Mouse (Mus musculus) cerebellum, postnatal 36 days (tissue): ENCODE measurements around the gene Serpinb6b.
"Not testable (repeated sequence)": the region's sequence is repeated elsewhere in the genome, so short reads cannot be mapped to it uniquely, and the experiment has no call there.

Experiments
- DNase-seq, 2 experiments: peaks; one replicate each; pipeline ENCODE4 v3.0.0; 2021 to 2022; ENCODE audit warnings: mixed read lengths in 2 of 2

Gene Serpinb6b

GRCm38 (mm10) chr13:32964989-32965811, at the start of gene Serpinb6b:
Gene Serpinb6b, plus strand, starts transcription at chr13:32965209.
- no peak for DNase-seq

- no peak for DNase-seq
Observed at GRCm38 (mm10) chr13:32922622-32923021, 42.4 kb upstream of the Serpinb6b start.

- no peak for DNase-seq
Observed at GRCm38 (mm10) chr13:32924578-32925360, 40.2 kb upstream of the Serpinb6b start.

GRCm38 (mm10) chr13:32926661-32927060, 38.3 kb upstream of the Serpinb6b start:
- no peak for DNase-seq

- no peak for DNase-seq
Observed at GRCm38 (mm10) chr13:32927241-32927640, 37.8 kb upstream of the Serpinb6b start.

GRCm38 (mm10) chr13:32929107-32929750, 35.8 kb upstream of the Serpinb6b start:
- DNase-seq: no peak

GRCm38 (mm10) chr13:32934706-32935381, 30.2 kb upstream of the Serpinb6b start:
- DNase-seq: no peak

GRCm38 (mm10) chr13:32938275-32938674, 26.7 kb upstream of the Serpinb6b start:
- not testable (repeated sequence) for DNase-seq

- DNase-seq: not testable (repeated sequence)
Observed at GRCm38 (mm10) chr13:32939191-32939590, 25.8 kb upstream of the Serpinb6b start.

- no peak for DNase-seq
Observed at GRCm38 (mm10) chr13:32956537-32956936, 8.5 kb upstream of the Serpinb6b start.

GRCm38 (mm10) chr13:32957917-32958316, 7.1 kb upstream of the Serpinb6b start:
- DNase-seq: no peak

- not testable (repeated sequence) for DNase-seq
Observed at GRCm38 (mm10) chr13:32958521-32958920, 6.5 kb upstream of the Serpinb6b start.

- no peak for DNase-seq
Observed at GRCm38 (mm10) chr13:32963990-32964753, 837 bp upstream of the Serpinb6b start.

- DNase-seq: no peak
Observed at GRCm38 (mm10) chr13:32966116-32966515, 1.1 kb downstream of the Serpinb6b start.

GRCm38 (mm10) chr13:32967233-32967632, 2.2 kb downstream of the Serpinb6b start:
- DNase-seq: no peak

GRCm38 (mm10) chr13:32968353-32968984, 3.5 kb downstream of the Serpinb6b start:
- DNase-seq: no peak

GRCm38 (mm10) chr13:32968996-32969640, 4.1 kb downstream of the Serpinb6b start:
- no peak for DNase-seq

- no peak for DNase-seq
Observed at GRCm38 (mm10) chr13:32969641-32970040, 4.6 kb downstream of the Serpinb6b start.

- DNase-seq: no peak
Observed at GRCm38 (mm10) chr13:32970776-32971175, 5.8 kb downstream of the Serpinb6b start.

- no peak for DNase-seq
Observed at GRCm38 (mm10) chr13:32974268-32974667, 9.3 kb downstream of the Serpinb6b start.
